Mouse (Mus musculus) G1E (cell line): Measurements from ENCODE around the gene Aknad1. TPM values are rescaled to one million over a fixed set of nuclear protein-coding genes. Genes with fewer than 3 reads are reported as not detected.

ENCODE experiments used
- ATAC-seq: 2 replicates; pipeline ENCODE4 v1.8.0; 2016; ENCODE audit warnings: mild to moderate bottlenecking; ENCODE audit not compliant: insufficient number of reproducible peaks, poor library complexity, low FRiP score, severe bottlenecking; ENCODE audit errors: extremely low read depth
- DNase-seq: peaks from one replicate; pipeline ENCODE4 v3.0.0; 2012; ENCODE audit warnings: low spot score
- H3K27me3 ChIP-seq: 2 replicates; pipeline ENCODE4 v1.6.1; 2012; ENCODE audit warnings: mild to moderate bottlenecking, low read length, inconsistent platforms; ENCODE audit not compliant: insufficient read depth
- H3K36me3 ChIP-seq: replicated peaks from 2 replicates; pipeline ENCODE3; 2012; ENCODE audit warnings: mild to moderate bottlenecking, inconsistent platforms
- H3K4me1 ChIP-seq: 2 replicates; pipeline ENCODE4 v1.6.1; 2012; ENCODE audit warnings: low read depth, low read length, inconsistent platforms, mixed read lengths; ENCODE audit not compliant: insufficient read depth
- H3K4me3 ChIP-seq: 2 replicates; pipeline ENCODE4 v1.5.1; 2012; ENCODE audit warnings: low read depth, mild to moderate bottlenecking, inconsistent platforms, low read length, moderate library complexity, mixed read lengths
- H3K9me3 ChIP-seq: replicated peaks from 2 replicates; pipeline ENCODE4 v1.6.1; 2012; ENCODE audit warnings: inconsistent platforms
- CTCF ChIP-seq: IDR thresholded peaks from 2 replicates; pipeline ENCODE4 v1.5.1; 2012; ENCODE audit warnings: low read depth, low read length, inconsistent platforms, mixed read lengths
- GATA1 ChIP-seq: IDR thresholded peaks from 2 replicates; pipeline ENCODE4 v1.6.1; 2012; ENCODE audit warnings: borderline replicate concordance, low read length, inconsistent platforms, mixed read lengths
- GATA2 ChIP-seq: IDR thresholded peaks from 2 replicates; pipeline ENCODE4 v1.6.1; 2012; ENCODE audit warnings: low read depth, low read length, inconsistent platforms, borderline replicate concordance
- POLR2AphosphoS5 ChIP-seq: IDR thresholded peaks from 2 replicates; pipeline ENCODE4 v1.6.1; 2012; ENCODE audit warnings: low read depth, low read length, inconsistent platforms; ENCODE audit not compliant: insufficient replicate concordance
- TAL1 ChIP-seq: conservative IDR thresholded peaks from 2 replicates; pipeline ENCODE4 v1.6.1; 2012; ENCODE audit warnings: low read depth, low read length, inconsistent platforms, mixed read lengths
- polyA plus RNA-seq: library from polyadenylated mRNA; stranded (reverse); fragments of >175 nt; gene quantifications from 2 replicates; pipeline ENCODE4 v1.2.3, GENCODE M21; 2012
- total RNA-seq, 2 experiments: library from RNA; stranded (forward) in 1 of 2; stranded (reverse) in 1 of 2; fragments of 200-1000 nt in 1 of 2; fragments of >200 nt in 1 of 2; fragmentation: Nextera tagmentation in 1 of 2; gene quantifications; 2 replicates each; pipeline ENCODE4 v1.2.3; 2014 to 2017

Gene Aknad1
- total and polyA plus RNA-seq, 3 experiments: 0.11 TPM; not detected in 2

GRCm38 (mm10) chr3:108702789-108703188 is 36.7 kb upstream of the Aknad1 start:
- TF ChIP-seq GATA1 (no peak), GATA2 (no peak), TAL1 (no peak), POLR2AphosphoS5 (no peak), CTCF (no peak)
- Histone ChIP-seq H3K9me3 (no peaks in the 10 kb centered on the region), H3K27me3 (no peaks in the 10 kb centered on the region), H3K4me1 (peaks cover 2% of the 10 kb centered on the region; the same call in 1 of the 2 replicates), H3K36me3 (peaks cover 63% of the 10 kb centered on the region), H3K4me3 (no peak overlapping the region)
- no peak for ATAC-seq
- DNase-seq: no peak

DNA sequence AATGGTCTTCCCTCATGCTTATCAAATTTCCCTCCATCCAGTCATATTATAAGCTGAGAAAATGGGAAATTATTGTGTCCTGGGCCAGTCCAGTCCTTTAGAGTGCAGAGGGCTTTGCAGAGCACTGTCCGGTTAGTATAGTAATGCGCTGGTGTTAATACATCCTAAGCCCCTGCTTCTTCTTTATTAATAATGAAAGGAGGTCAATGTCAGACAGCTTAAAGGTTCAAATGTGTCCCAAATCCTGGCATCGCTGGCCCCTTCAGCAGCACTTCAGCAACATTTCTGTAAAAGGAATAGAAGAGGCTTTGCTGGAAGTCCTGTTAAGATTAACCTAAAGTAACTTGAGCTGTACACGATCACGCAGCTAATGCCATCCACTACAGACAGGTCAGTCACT is 28.2 kb upstream of the Aknad1 start:
- H3K4me3 ChIP-seq: no peak overlapping the region
- TF ChIP-seq TAL1 (no peak), CTCF (no peak), GATA2 (no peak), GATA1 (no peak), POLR2AphosphoS5 (no peak)
- peaks cover 37% of the 10 kb centered on the region for H3K36me3 ChIP-seq
- ATAC-seq (no peak), DNase-seq (no peak)
- no peaks in the 10 kb centered on the region for H3K9me3 ChIP-seq
- no peaks in the 10 kb centered on the region for H3K27me3 ChIP-seq
- peaks cover 9% of the 10 kb centered on the region for H3K4me1 ChIP-seq

- H3K9me3 ChIP-seq: no peaks in the 10 kb centered on the region
- ATAC-seq (no peak), DNase-seq (no peak)
- peaks cover 28% of the 10 kb centered on the region for H3K36me3 ChIP-seq
- H3K27me3 ChIP-seq: no peaks in the 10 kb centered on the region
- TF ChIP-seq GATA1: no peak
- TF ChIP-seq CTCF: no peak
- TF ChIP-seq POLR2AphosphoS5: no peak
- TF ChIP-seq GATA2: no peak
- TF ChIP-seq TAL1: no peak
- peaks cover 15% of the 10 kb centered on the region for H3K4me1 ChIP-seq
- H3K4me3 ChIP-seq: no peak overlapping the region
These were observed 26.3 kb upstream of the Aknad1 start for GRCm38 (mm10) chr3:108713065-108713675.

- no peak for ATAC-seq
- H3K4me1 ChIP-seq: peaks cover 24% of the 10 kb centered on the region
- no peaks in the 10 kb centered on the region for H3K27me3 ChIP-seq
- DNase-seq: no peak
- no peak for TF ChIP-seq CTCF
- no peak for TF ChIP-seq TAL1
- no peak for TF ChIP-seq GATA1
- no peak for TF ChIP-seq GATA2
- no peak overlapping the region for H3K4me3 ChIP-seq
- no peaks in the 10 kb centered on the region for H3K9me3 ChIP-seq
- H3K36me3 ChIP-seq: peaks cover 16% of the 10 kb centered on the region
These were observed 24.6 kb upstream of the Aknad1 start for GRCm38 (mm10) chr3:108714837-108715236.

GRCm38 (mm10) chr3:108717896-108718502 is 21.5 kb upstream of the Aknad1 start:
- no peak for ATAC-seq
- Histone ChIP-seq H3K9me3 (no peaks in the 10 kb centered on the region), H3K4me3 (no peak overlapping the region; the same call in 1 of the 2 replicates), H3K4me1 (peaks cover 48% of the 10 kb centered on the region), H3K27me3 (no peaks in the 10 kb centered on the region), H3K36me3 (peaks cover 8% of the 10 kb centered on the region)
- DNase-seq: no peak
- TF ChIP-seq GATA2 (no peak), POLR2AphosphoS5 (no peak), TAL1 (no peak), GATA1 (no peak), CTCF (no peak)

- no peak for TF ChIP-seq TAL1
- TF ChIP-seq POLR2AphosphoS5: no peak
- TF ChIP-seq CTCF: no peak
- TF ChIP-seq GATA1: no peak
- TF ChIP-seq GATA2: no peak
- Histone ChIP-seq H3K4me3 (no peak overlapping the region), H3K9me3 (no peaks in the 10 kb centered on the region), H3K36me3 (peaks cover 8% of the 10 kb centered on the region), H3K4me1 (peaks cover 50% of the 10 kb centered on the region), H3K27me3 (no peaks in the 10 kb centered on the region)
- no peak for DNase-seq
- ATAC-seq: no peak
These were observed 20.1 kb upstream of the Aknad1 start for GRCm38 (mm10) chr3:108719357-108719756.

- peaks cover 49% of the 10 kb centered on the region for H3K4me1 ChIP-seq
- H3K36me3 ChIP-seq: peaks cover 7% of the 10 kb centered on the region
- DNase-seq: no peak
- H3K9me3 ChIP-seq: no peaks in the 10 kb centered on the region
- no peak for ATAC-seq
- H3K27me3 ChIP-seq: no peaks in the 10 kb centered on the region
- TF ChIP-seq CTCF: no peak
- no peak for TF ChIP-seq GATA1
- TF ChIP-seq GATA2: no peak
- no peak for TF ChIP-seq POLR2AphosphoS5
- TF ChIP-seq TAL1: no peak
- H3K4me3 ChIP-seq: no peak overlapping the region
These were observed 19.7 kb upstream of the Aknad1 start for GRCm38 (mm10) chr3:108719761-108720160.
